Mouse (Mus musculus): ENCODE measurements at regions not wholly inside any gene's neighbourhood (a gene's known extent, or its start where the extent isn't known, plus 50 kb on each side); places are given as distances from the start of the nearest gene placed in this dataset.

- Histone ChIP-seq H3K9me3 (ENCODE audit: control insufficient read depth, low read length) (no peaks in the 10 kb centered on the region), H3K4me2 (ENCODE audit: low read depth, low read length) (no peak overlapping the region), H3K4me3 (ENCODE audit: low read depth, low read length) (no peak overlapping the region), H3K9ac (replicated peaks; ENCODE audit: low read depth, low read length) (no peak overlapping the region), H3K27me3 (ENCODE audit: control insufficient read depth, insufficient read depth, low read length) (no peaks in the 10 kb centered on the region), H3K27ac (ENCODE audit: low read depth, low read length) (no peak overlapping the region), H3K4me1 (ENCODE audit: control insufficient read depth, insufficient read depth, low read length) (no peaks in the 10 kb centered on the region), H3K36me3 (ENCODE audit: control insufficient read depth, insufficient read depth, low read length) (no peaks in the 10 kb centered on the region)
- 50% methylated on average over 3 of the region's 3 CpGs for WGBS
- peak; percentile 54; the same call in 1 of the 2 replicates for ATAC-seq (ENCODE audit: low read depth)
Measured at GRCm38 (mm10) chr8:10804974-10805373, 203.3 kb downstream of the Irs2 start.

DNA sequence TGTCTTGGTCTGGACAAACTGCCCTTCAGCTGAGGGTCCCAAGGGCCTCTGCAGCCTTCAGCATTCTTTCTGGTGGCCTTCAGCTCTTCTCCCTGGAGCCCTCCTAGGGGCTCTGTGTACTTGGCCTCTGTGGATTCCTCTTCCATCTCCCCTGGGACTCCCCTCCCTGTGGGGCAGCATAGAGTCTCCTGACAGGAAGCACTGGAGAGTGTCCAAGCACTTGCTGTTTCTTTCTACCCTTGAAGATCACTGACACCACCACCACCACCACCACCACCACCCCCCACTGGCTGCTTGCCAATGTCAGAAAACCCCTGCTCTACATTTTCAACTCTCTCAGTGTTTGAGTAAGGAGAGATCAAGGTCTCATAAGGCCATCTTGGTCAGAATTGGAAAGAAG lies 206.3 kb downstream of the Irs2 start:
- Histone ChIP-seq H3K9me3 (ENCODE audit: control insufficient read depth, low read length) (no peaks in the 10 kb centered on the region), H3K27ac (ENCODE audit: low read depth, low read length) (no peak overlapping the region), H3K27me3 (ENCODE audit: control insufficient read depth, insufficient read depth, low read length) (no peaks in the 10 kb centered on the region), H3K36me3 (ENCODE audit: control insufficient read depth, insufficient read depth, low read length) (no peaks in the 10 kb centered on the region), H3K4me3 (ENCODE audit: low read depth, low read length) (no peak overlapping the region), H3K9ac (replicated peaks; ENCODE audit: low read depth, low read length) (no peak overlapping the region), H3K4me2 (ENCODE audit: low read depth, low read length) (no peak overlapping the region), H3K4me1 (ENCODE audit: control insufficient read depth, insufficient read depth, low read length) (no peaks in the 10 kb centered on the region)
- no peak for ATAC-seq (ENCODE audit: low read depth)

DNA sequence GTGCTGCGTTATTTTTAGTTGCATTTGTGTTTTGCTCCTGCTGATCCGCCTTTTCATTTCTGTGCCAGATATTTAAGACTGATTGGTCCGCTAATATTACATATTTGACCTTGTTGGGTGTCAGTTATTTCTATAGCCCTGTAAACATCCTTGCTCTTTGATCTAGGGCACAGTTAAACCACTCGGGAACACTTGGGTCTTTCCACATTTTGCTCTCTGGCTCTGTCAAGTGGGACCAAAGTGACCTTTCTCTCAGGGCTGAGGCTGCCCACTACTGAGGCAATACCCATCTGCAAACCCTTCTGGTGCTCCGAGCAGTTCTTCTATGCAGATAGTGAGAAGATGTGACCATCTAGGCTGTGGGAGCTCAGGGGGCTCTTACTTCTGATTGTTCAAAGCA lies 206.7 kb downstream of the Irs2 start:
- Histone ChIP-seq H3K4me2 (ENCODE audit: low read depth, low read length) (no peak overlapping the region), H3K36me3 (ENCODE audit: control insufficient read depth, insufficient read depth, low read length) (no peaks in the 10 kb centered on the region), H3K9me3 (ENCODE audit: control insufficient read depth, low read length) (no peaks in the 10 kb centered on the region), H3K4me3 (ENCODE audit: low read depth, low read length) (no peak overlapping the region), H3K4me1 (ENCODE audit: control insufficient read depth, insufficient read depth, low read length) (no peaks in the 10 kb centered on the region), H3K9ac (replicated peaks; ENCODE audit: low read depth, low read length) (no peak overlapping the region), H3K27me3 (ENCODE audit: control insufficient read depth, insufficient read depth, low read length) (no peaks in the 10 kb centered on the region), H3K27ac (ENCODE audit: low read depth, low read length) (no peak overlapping the region)
- no peak for ATAC-seq (ENCODE audit: low read depth)
- WGBS = 81% methylated on average over 5 of the region's 5 CpGs

GRCm38 (mm10) chr8:10798444-10798843 lies 209.8 kb downstream of the Irs2 start:
- H3K4me1 ChIP-seq (ENCODE audit: control insufficient read depth, insufficient read depth, low read length) = peaks cover 5% of the 10 kb centered on the region; the same call in 1 of the 2 replicates
- no peak overlapping the region for H3K4me3 ChIP-seq (ENCODE audit: low read depth, low read length)
- 72% methylated on average over 1 of the region's 1 CpGs for WGBS
- H3K9ac ChIP-seq (replicated peaks; ENCODE audit: low read depth, low read length) = no peak overlapping the region
- no peaks in the 10 kb centered on the region for H3K36me3 ChIP-seq (ENCODE audit: control insufficient read depth, insufficient read depth, low read length)
- H3K27me3 ChIP-seq (ENCODE audit: control insufficient read depth, insufficient read depth, low read length) = no peaks in the 10 kb centered on the region
- H3K9me3 ChIP-seq (ENCODE audit: control insufficient read depth, low read length) = no peaks in the 10 kb centered on the region
- no peak overlapping the region for H3K4me2 ChIP-seq (ENCODE audit: low read depth, low read length)
- H3K27ac ChIP-seq (ENCODE audit: low read depth, low read length) = no peak overlapping the region
- no peak for ATAC-seq (ENCODE audit: low read depth)

DNA sequence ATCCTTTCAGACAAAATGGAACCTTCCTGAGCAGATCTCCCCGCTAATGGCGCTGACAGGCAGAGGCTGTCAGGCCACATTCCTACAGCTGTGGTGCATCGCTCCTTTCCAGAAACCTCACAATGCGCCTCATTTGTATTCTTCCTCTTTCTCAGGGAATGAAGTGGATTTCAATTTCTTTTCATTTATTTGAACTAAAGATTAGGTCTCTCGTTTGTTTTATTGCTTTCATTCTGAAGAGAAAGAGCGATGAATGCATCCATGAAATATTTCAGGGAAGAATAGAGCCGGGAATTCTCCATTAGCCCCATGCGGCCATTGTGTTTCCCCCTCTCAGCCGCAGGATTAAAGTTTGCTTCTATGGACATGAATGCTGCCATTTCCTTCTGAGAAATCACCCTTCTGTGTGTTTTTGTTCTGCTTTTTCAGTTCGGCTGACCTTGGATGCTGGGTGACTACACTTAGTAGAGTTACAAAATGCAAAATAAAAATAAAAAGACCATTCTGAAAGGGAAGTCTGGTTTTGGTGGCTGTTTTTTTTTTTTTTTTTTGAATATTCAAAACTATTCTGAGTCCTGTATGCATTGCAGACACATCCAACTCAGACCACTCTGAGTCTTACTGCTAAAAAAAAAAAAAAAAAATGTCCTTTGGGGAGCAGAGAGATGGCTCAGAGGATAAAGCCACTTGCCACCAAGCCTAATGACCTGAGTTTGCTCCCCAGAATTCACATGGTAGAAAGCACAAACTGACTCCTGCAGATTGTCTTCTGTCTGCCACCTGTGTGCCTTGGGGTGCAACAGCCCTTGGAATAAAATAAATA lies 213.7 kb downstream of the Irs2 start:
- no peak overlapping the region for H3K4me2 ChIP-seq (ENCODE audit: low read depth, low read length)
- H3K9me3 ChIP-seq (ENCODE audit: control insufficient read depth, low read length) = no peaks in the 10 kb centered on the region
- peaks cover 5% of the 10 kb centered on the region; the same call in 1 of the 2 replicates for H3K4me1 ChIP-seq (ENCODE audit: control insufficient read depth, insufficient read depth, low read length)
- no peaks in the 10 kb centered on the region for H3K27me3 ChIP-seq (ENCODE audit: control insufficient read depth, insufficient read depth, low read length)
- no peak overlapping the region for H3K9ac ChIP-seq (replicated peaks; ENCODE audit: low read depth, low read length)
- H3K27ac ChIP-seq (ENCODE audit: low read depth, low read length) = no peak overlapping the region; the same call in 1 of the 2 replicates
- H3K36me3 ChIP-seq (ENCODE audit: control insufficient read depth, insufficient read depth, low read length) = no peaks in the 10 kb centered on the region
- ATAC-seq (ENCODE audit: low read depth) = no peak
- WGBS = 16% methylated on average over 10 of the region's 10 CpGs
- no peak overlapping the region for H3K4me3 ChIP-seq (ENCODE audit: low read depth, low read length)

DNA sequence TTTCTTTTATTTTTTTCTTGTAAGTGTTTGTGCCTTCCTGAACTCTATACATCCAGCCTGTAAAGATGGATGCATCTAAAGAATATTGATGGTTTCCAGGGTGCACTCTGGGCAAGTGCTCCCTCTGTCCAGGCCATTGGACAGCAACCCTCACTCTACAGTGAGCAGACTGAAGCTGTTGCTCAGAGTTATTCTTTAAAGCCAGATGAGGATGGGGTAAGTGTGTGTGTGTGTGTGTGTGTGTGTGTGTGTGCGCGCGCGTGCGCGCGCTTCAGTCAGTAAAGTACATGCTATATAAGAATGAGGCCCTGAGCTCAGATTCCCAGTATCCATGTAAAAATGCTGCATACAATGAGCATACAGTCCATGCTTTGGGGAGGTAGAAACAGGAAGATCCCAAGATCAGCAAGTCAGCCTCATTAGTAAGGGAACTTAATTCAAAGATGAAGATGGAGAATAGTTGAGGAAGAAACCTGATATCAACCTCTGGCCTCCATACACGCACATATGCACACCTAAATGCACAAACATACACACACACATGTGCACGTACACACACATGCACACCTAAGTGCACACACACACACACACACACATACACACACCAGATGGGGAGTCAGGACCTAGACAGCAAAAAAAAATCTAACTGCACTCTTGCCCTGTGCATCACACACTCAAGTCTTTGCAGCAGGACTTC lies 214.4 kb downstream of the Irs2 start:
- WGBS = 91% methylated on average over 9 of the region's 9 CpGs
- Histone ChIP-seq H3K27me3 (ENCODE audit: control insufficient read depth, insufficient read depth, low read length) (no peaks in the 10 kb centered on the region), H3K27ac (ENCODE audit: low read depth, low read length) (no peak overlapping the region), H3K4me2 (ENCODE audit: low read depth, low read length) (no peak overlapping the region), H3K4me3 (ENCODE audit: low read depth, low read length) (no peak overlapping the region), H3K9me3 (ENCODE audit: control insufficient read depth, low read length) (no peaks in the 10 kb centered on the region), H3K9ac (replicated peaks; ENCODE audit: low read depth, low read length) (no peak overlapping the region), H3K4me1 (ENCODE audit: control insufficient read depth, insufficient read depth, low read length) (peaks cover 5% of the 10 kb centered on the region; the same call in 1 of the 2 replicates), H3K36me3 (ENCODE audit: control insufficient read depth, insufficient read depth, low read length) (no peaks in the 10 kb centered on the region)
- no peak for ATAC-seq (ENCODE audit: low read depth)

DNA sequence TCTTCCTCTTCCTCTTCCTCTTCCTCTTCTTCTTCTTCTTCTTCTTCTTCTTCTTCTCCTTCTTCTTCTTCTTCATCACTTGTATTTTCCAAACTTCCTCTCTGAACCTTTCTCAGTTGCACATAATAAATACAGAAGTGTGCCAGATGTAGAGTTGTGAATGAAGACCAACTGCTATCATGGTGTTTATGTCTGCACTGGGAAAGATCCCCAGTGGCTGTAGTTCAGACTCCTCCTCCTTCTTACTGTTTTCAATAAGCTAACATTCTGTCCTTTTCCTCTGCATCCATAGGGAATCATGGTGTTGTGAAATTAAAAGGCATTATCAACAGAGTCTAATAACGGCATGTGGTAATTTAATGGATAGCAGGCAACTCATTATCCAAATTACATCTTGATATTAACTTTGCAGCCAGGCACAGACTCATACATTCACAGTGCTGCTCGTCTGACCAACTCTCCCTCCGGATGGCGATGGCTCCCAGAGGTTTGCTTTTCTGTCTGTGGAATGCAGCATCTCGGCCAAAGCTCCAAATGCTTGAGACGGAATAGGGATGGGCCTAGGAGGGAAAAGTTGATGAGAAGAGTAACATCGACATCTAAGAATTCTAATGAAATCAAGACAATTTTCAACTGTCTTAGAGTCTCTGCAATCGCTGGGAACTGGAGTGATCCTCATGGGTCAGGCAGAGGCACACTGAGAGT lies 219.6 kb downstream of the Irs2 start:
- H3K27me3 ChIP-seq (ENCODE audit: control insufficient read depth, insufficient read depth, low read length) = no peaks in the 10 kb centered on the region
- H3K27ac ChIP-seq (ENCODE audit: low read depth, low read length) = no peak overlapping the region
- WGBS = 61% methylated on average over 8 of the region's 8 CpGs
- no peaks in the 10 kb centered on the region for H3K9me3 ChIP-seq (ENCODE audit: control insufficient read depth, low read length)
- no peak for ATAC-seq (ENCODE audit: low read depth)
- H3K4me1 ChIP-seq (ENCODE audit: control insufficient read depth, insufficient read depth, low read length) = no peaks in the 10 kb centered on the region
- no peak overlapping the region for H3K4me2 ChIP-seq (ENCODE audit: low read depth, low read length)
- H3K9ac ChIP-seq (replicated peaks; ENCODE audit: low read depth, low read length) = no peak overlapping the region
- H3K4me3 ChIP-seq (ENCODE audit: low read depth, low read length) = no peak overlapping the region
- H3K36me3 ChIP-seq (ENCODE audit: control insufficient read depth, insufficient read depth, low read length) = no peaks in the 10 kb centered on the region

DNA sequence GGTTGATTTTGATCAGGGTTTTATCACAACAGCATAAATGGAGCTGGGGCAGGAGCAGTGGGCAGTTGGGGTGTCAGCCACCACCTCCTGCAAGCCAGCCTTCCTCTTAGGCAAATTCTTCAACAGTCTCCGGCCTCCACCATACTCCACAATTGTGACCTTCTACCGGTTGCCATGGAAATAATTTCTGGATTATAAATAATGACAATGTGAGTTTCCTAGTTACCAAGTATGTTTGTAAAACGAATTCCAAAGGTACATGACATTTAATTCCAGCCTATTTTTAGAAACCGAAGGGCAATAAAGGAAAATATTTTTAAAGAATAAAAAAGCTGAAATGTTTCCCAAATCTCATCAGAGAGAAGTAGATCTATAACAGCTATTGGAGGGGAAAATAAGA lies 222.5 kb downstream of the Irs2 start:
- ATAC-seq (ENCODE audit: low read depth) = no peak
- Histone ChIP-seq H3K4me1 (ENCODE audit: control insufficient read depth, insufficient read depth, low read length) (no peaks in the 10 kb centered on the region), H3K27ac (ENCODE audit: low read depth, low read length) (no peak overlapping the region), H3K27me3 (ENCODE audit: control insufficient read depth, insufficient read depth, low read length) (no peaks in the 10 kb centered on the region), H3K9ac (replicated peaks; ENCODE audit: low read depth, low read length) (no peak overlapping the region), H3K36me3 (ENCODE audit: control insufficient read depth, insufficient read depth, low read length) (no peaks in the 10 kb centered on the region), H3K9me3 (ENCODE audit: control insufficient read depth, low read length) (no peaks in the 10 kb centered on the region), H3K4me3 (ENCODE audit: low read depth, low read length) (no peak overlapping the region), H3K4me2 (ENCODE audit: low read depth, low read length) (no peak overlapping the region)
- WGBS = 78% methylated on average over 4 of the region's 4 CpGs

- Histone ChIP-seq H3K27ac (ENCODE audit: low read depth, low read length) (no peak overlapping the region), H3K27me3 (ENCODE audit: control insufficient read depth, insufficient read depth, low read length) (no peaks in the 10 kb centered on the region), H3K4me3 (ENCODE audit: low read depth, low read length) (no peak overlapping the region), H3K4me2 (ENCODE audit: low read depth, low read length) (no peak overlapping the region), H3K9ac (replicated peaks; ENCODE audit: low read depth, low read length) (no peak overlapping the region), H3K9me3 (ENCODE audit: control insufficient read depth, low read length) (no peaks in the 10 kb centered on the region), H3K36me3 (ENCODE audit: control insufficient read depth, insufficient read depth, low read length) (no peaks in the 10 kb centered on the region), H3K4me1 (ENCODE audit: control insufficient read depth, insufficient read depth, low read length) (no peaks in the 10 kb centered on the region)
- WGBS = 96% methylated on average over 4 of the region's 4 CpGs
- ATAC-seq (ENCODE audit: low read depth) = no peak
Measured at GRCm38 (mm10) chr8:10785311-10785710, 222.9 kb downstream of the Irs2 start.
